Mouse (Mus musculus) spleen, adult 2 months (tissue): ENCODE data around the gene Rubcn.

Experiments used
- CTCF ChIP-seq: fragments of 200-500 bp; IDR thresholded peaks from 2 replicates; pipeline ENCODE4 v1.5.1; 2011; ENCODE audit warnings: mild to moderate bottlenecking, inconsistent platforms; ENCODE audit not compliant: insufficient read depth, insufficient read length, insufficient replicate concordance; ENCODE audit errors: extremely low read depth
- POLR2A ChIP-seq: fragments of 200-500 bp; IDR thresholded peaks from 2 replicates; pipeline ENCODE4 v1.6.1; 2011; ENCODE audit warnings: low read depth, low read length, inconsistent platforms

DNA sequence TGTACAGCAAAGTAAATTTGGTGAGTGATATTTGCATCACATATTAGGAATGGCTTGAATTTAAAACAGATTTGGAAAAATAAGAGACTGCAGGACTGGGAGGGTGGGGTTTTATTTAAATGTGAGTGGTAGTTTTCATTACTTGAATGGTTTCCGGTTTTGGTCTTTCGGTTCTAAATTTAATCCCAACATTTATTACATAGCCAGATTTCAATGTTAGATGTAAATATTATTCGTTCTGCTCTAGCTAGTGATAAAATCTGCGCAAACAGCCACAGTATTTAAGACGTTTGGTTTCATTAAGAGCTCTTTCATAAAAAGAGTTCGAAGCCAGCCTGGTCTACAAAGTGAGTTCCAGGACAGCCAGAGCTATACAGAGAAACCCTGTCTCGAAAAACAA is 35.6 kb upstream of the Rubcn start:
- TF ChIP-seq CTCF (no peak), POLR2A (no peak)
